Comparison of ENCODE assay signal across 11 mouse cellular contexts in the genomic region with DNA sequence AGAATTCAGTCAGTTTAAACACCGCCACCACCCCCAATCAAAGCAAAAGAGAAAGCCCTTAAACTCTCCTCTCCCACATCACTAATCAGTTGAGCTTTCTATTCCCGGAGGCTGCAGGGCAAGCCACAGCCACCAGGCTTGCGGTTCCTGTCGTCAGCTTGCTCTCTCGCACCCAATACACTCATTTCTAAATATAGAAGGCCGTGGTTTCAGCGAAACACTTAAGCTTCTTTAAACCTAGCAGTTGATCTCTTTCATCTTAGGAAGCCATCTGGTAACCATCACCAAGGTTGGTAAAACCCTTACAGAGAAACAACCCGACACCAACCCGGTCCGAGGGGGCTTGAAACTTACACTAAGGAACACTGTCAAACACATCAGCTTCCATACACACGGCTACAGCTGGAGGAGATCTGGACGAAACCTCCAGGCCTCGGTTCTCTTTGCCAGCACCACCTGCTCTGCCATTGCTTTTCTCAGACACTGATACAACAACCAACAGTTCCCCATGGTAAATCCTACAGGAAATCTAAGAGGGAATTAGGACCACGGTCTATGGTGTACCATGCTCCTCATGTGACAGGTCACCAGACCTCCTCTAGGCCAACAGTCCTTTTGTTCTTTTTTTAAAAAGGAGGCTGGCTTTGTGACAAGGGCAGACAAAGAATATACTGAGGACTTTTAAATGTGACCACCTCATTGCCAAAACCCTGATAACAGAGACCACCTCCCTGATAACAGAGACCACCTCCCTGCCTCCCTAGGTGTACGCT. TPM values are rescaled to one million over a fixed set of nuclear protein-coding genes. Genes with fewer than 3 reads are reported as not detected.
A peak's percentile ranks its signal among the peaks of the same experiment; 100 is the strongest.
DNase-seq lines count a peak whose midpoint lies in the region; ATAC-seq and TF ChIP-seq lines count a peak whose summit lies in the region.
"Had no signal": no experiment of that assay in that cellular context is flagged by ENCODE, and none has a peak within 500 bp of the region (broad histone marks: within the 10 kb centered on the region; RNA-seq: fewer than 3 reads in every experiment).

No protein-coding gene starts in this region.

- H3K4me3 ChIP-seq in liver, embryonic 12.5 days = no peak overlapping the region
- no peak overlapping the region for H3K4me3 ChIP-seq in liver, embryonic 11.5 days (ENCODE audit: low read depth, low read length)
- H3K4me3 ChIP-seq in heart, adult 2 months = peak overlapping the region; percentile 12; the same call in 1 of the 2 replicates
- H3K4me3 ChIP-seq in limb, embryonic 15.5 days = no peak overlapping the region
- H3K4me3 ChIP-seq in forebrain, embryonic 16.5 days (replicated peaks; ENCODE audit: low read length) = no peak overlapping the region

- H3K9me3 ChIP-seq in liver, embryonic 12.5 days (replicated peaks) = no peaks in the 10 kb centered on the region
- H3K9me3 ChIP-seq in liver, embryonic 11.5 days (ENCODE audit: control insufficient read depth, low read length) = no peaks in the 10 kb centered on the region
- H3K9me3 ChIP-seq in limb, embryonic 15.5 days = no peaks in the 10 kb centered on the region
- H3K9me3 ChIP-seq in forebrain, embryonic 16.5 days (ENCODE audit: control insufficient read depth, low read length) = no peaks in the 10 kb centered on the region

- H3K4me1 ChIP-seq in liver, embryonic 12.5 days = no peaks in the 10 kb centered on the region
- peaks cover 3% of the 10 kb centered on the region; the same call in 1 of the 2 replicates for H3K4me1 ChIP-seq in liver, embryonic 11.5 days (replicated peaks; ENCODE audit: control insufficient read depth, insufficient read depth, low read length)
- peaks cover 4% of the 10 kb centered on the region; the same call in 1 of the 2 replicates for H3K4me1 ChIP-seq in heart, adult 2 months (ENCODE audit: control insufficient read depth, insufficient read depth, low read length)
- H3K4me1 ChIP-seq in limb, embryonic 15.5 days = no peaks in the 10 kb centered on the region
- no peaks in the 10 kb centered on the region for H3K4me1 ChIP-seq in forebrain, embryonic 16.5 days (replicated peaks; ENCODE audit: control insufficient read depth, insufficient read depth, low read length)

- no peak for DNase-seq in liver, embryonic 11.5 days (ENCODE audit: low spot score)
- DNase-seq in heart, adult 2 months = peak in 1 of 2 experiments; percentile 55
- peak; percentile 65 for DNase-seq in thymus, postnatal 0 days (ENCODE audit: low spot score)
- DNase-seq in kidney, postnatal 36 days = no peak
- no peak for DNase-seq in gastrocnemius, postnatal 14 days
- DNase-seq: cerebellum, adult 9-10 months had no signal

- 20% methylated on average over 15 of the region's 15 CpGs for WGBS in liver, embryonic 12.5 days (ENCODE audit: insufficient replicate concordance)
- 40% methylated on average over 15 of the region's 15 CpGs for WGBS in liver, embryonic 11.5 days
- 50% methylated on average over 15 of the region's 15 CpGs for WGBS in heart, adult 2 months
- whole genome bisulfite sequencing in limb, embryonic 15.5 days = 34% methylated on average over 15 of the region's 15 CpGs
- WGBS in forebrain, embryonic 16.5 days = 87% methylated on average over 15 of the region's 15 CpGs

- H3K9ac ChIP-seq in liver, embryonic 12.5 days = no peak overlapping the region
- H3K9ac ChIP-seq in liver, embryonic 11.5 days (ENCODE audit: low read depth, low read length) = no peak overlapping the region
- H3K9ac ChIP-seq in heart, adult 2 months (ENCODE audit: low read depth, low read length) = 0 out of 2 replicates have a peak overlapping the region, but pooled peaks have one; percentile 44
- H3K9ac ChIP-seq in limb, embryonic 15.5 days = no peak overlapping the region
- no peak overlapping the region for H3K9ac ChIP-seq in forebrain, embryonic 16.5 days (replicated peaks; ENCODE audit: low read depth, low read length)

- no peak overlapping the region for H3K27ac ChIP-seq in liver, embryonic 12.5 days
- H3K27ac ChIP-seq in liver, embryonic 11.5 days (ENCODE audit: low read depth, low read length) = no peak overlapping the region
- H3K27ac ChIP-seq in heart, adult 2 months = peak overlapping the region; percentile 84
- H3K27ac ChIP-seq in limb, embryonic 15.5 days = no peak overlapping the region
- no peak overlapping the region for H3K27ac ChIP-seq in forebrain, embryonic 16.5 days (ENCODE audit: low read length)
- H3K27ac ChIP-seq: kidney, postnatal 0 days had no signal

- TF ChIP-seq CTCF in heart, adult 2 months (IDR thresholded peaks at IDR 0.05) = peak; percentile 62

- H3K4me2 ChIP-seq in liver, embryonic 12.5 days = 0 out of 2 replicates have a peak overlapping the region, but pooled peaks have one; percentile 0
- no peak overlapping the region for H3K4me2 ChIP-seq in liver, embryonic 11.5 days
- no peak overlapping the region for H3K4me2 ChIP-seq in limb, embryonic 15.5 days
- H3K4me2 ChIP-seq in forebrain, embryonic 16.5 days (ENCODE audit: low read length) = no peak overlapping the region
- H3K4me2 ChIP-seq: midbrain, embryonic 11.5 days had no signal

- intact Hi-C loops in heart, adult 2 months (cut with DNase I) = no loop called here
- intact Hi-C loops in gastrocnemius, postnatal 14 days (cut with DNase I; ENCODE audit: low total_unique reads) = no loop called here

- no peak for TF ChIP-seq EP300 in heart, adult 2 months (IDR thresholded peaks at IDR 0.05; ENCODE audit: insufficient read depth, low read depth, low read length)

- ATAC-seq in liver, embryonic 12.5 days = no peak
- ATAC-seq in liver, embryonic 11.5 days (replicated peaks; ENCODE audit: low FRiP score) = no peak
- peak; percentile 58; the same call in 1 of the 2 replicates for ATAC-seq in limb, embryonic 15.5 days (ENCODE audit: insufficient number of reproducible peaks, low FRiP score, low TSS enrichment, low read depth)
- ATAC-seq in forebrain, embryonic 16.5 days = no peak

- 0 out of 2 replicates have a peak, but pooled peaks cover 2% of the 10 kb centered on the region for H3K79me2 ChIP-seq in heart, adult 2 months (replicated peaks; ENCODE audit: control insufficient read depth, insufficient read depth, low read length)

- no peak for TF ChIP-seq POLR2A in heart, adult 2 months (IDR thresholded peaks at IDR 0.05; ENCODE audit: insufficient read depth, low read depth, low read length)

- H3K36me3 ChIP-seq in liver, embryonic 12.5 days = no peaks in the 10 kb centered on the region
- peaks cover 2% of the 10 kb centered on the region; the same call in 1 of the 2 replicates for H3K36me3 ChIP-seq in liver, embryonic 11.5 days (ENCODE audit: control insufficient read depth, insufficient read depth, low read length)
- H3K36me3 ChIP-seq in heart, adult 2 months (ENCODE audit: control insufficient read depth, insufficient read depth, low read length) = peaks cover 21% of the 10 kb centered on the region
- H3K36me3 ChIP-seq in limb, embryonic 15.5 days = peaks cover 26% of the 10 kb centered on the region
- no peaks in the 10 kb centered on the region for H3K36me3 ChIP-seq in forebrain, embryonic 16.5 days (ENCODE audit: control insufficient read depth, insufficient read depth)

- no peaks in the 10 kb centered on the region for H3K27me3 ChIP-seq in liver, embryonic 12.5 days (replicated peaks)
- no peaks in the 10 kb centered on the region for H3K27me3 ChIP-seq in liver, embryonic 11.5 days (replicated peaks; ENCODE audit: control insufficient read depth, insufficient read depth, low read length)
- no peaks in the 10 kb centered on the region for H3K27me3 ChIP-seq in heart, adult 2 months (ENCODE audit: control insufficient read depth, insufficient read depth, low read length)
- no peaks in the 10 kb centered on the region for H3K27me3 ChIP-seq in limb, embryonic 15.5 days
- no peaks in the 10 kb centered on the region for H3K27me3 ChIP-seq in forebrain, embryonic 16.5 days (replicated peaks; ENCODE audit: control insufficient read depth, insufficient read depth, low read length)

RNA-seq across cellular contexts. Expression of gene Riox2, which starts 46.1 kb away (rescaled TPM):
- 28.8 and 29.7 TPM in 2 replicates for polyA plus RNA-seq in liver, embryonic 12.5 days (2016; fragmentation: Nextera tagmentation; extraction: Ambion mirVana)
- polyA plus RNA-seq in liver, embryonic 11.5 days (2014; fragmentation: Nextera tagmentation; extraction: Ambion mirVana) = 39.4 and 44.6 TPM in 2 replicates
- total RNA-seq in heart, adult 2 months (2021) = 10 to 100 TPM; 15.9 to 16.6 TPM
- 6.5 and 11.1 TPM in 2 replicates for polyA plus RNA-seq in heart, adult 2 months (2012; rRNA removed)
- 33.4 and 34.3 TPM in 2 replicates for polyA plus RNA-seq in limb, embryonic 15.5 days (2015; fragmentation: Nextera tagmentation; extraction: Ambion mirVana)
- polyA plus RNA-seq in thymus, postnatal 0 days (2015; fragmentation: Nextera tagmentation; extraction: Ambion mirVana) = 26.0 and 29.6 TPM in 2 replicates
- polyA plus RNA-seq in forebrain, embryonic 16.5 days (2015; fragmentation: Nextera tagmentation; extraction: Ambion mirVana) = 12.5 and 14.7 TPM in 2 replicates
- 10 to 100 TPM; 11.3 to 11.4 TPM for total RNA-seq in gastrocnemius, postnatal 14 days (2021)
